Mouse (Mus musculus) heart, postnatal 14 days (tissue): ENCODE results near the gene Mfsd4b5. TPM values are rescaled to one million over a fixed set of nuclear protein-coding genes. Genes with fewer than 3 reads are reported as not detected.
"Not testable (repeated sequence)": the region's sequence is repeated elsewhere in the genome, so short reads cannot be mapped to it uniquely, and the experiment has no call there.

Experiments used
- DNase-seq, 2 experiments: peaks; one replicate each; pipeline ENCODE4 v3.0.0; 2021 to 2022
- intact Hi-C: fragments of 180-260 bp; cut with DNase I; formaldehyde crosslinking; loops from one replicate; pipeline ENCODE4 v1.15.1; 2025
- long read RNA-seq, 2 experiments: library from polyadenylated mRNA; stranded (forward); transcript quantifications; one replicate each; pipeline ENCODE4 v2.0.0; 2021
- total RNA-seq, 2 experiments: library from RNA; stranded (reverse); gene quantifications; 2 replicates each; pipeline ENCODE4 v1.2.3; 2021

Gene Mfsd4b5
- total RNA-seq, result under 1 TPM; 0.24 to 0.86 TPM
- long read RNA-seq, experiment 1, result 0 reads
- long read RNA-seq, experiment 2, result 0 reads

DNA sequence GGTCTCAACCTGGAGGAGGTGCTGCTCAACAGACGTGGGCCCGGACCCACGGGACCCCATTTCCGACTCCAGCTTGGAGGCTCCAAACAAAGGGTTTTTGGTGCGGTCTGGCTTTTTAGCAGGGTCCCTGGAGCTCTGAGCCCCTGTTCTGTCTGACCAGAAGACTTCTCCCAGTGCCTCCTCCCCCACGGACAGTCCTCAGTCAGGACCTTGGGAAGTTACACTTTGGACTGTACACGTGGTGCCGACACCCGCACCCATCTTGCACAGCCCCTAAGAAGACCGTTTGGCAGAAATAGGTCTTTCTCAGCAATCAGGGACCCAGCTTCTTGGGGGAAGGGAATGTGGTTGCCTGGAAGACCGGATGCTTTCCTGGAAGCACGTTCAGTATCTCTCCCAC, at the start of gene Mfsd4b5:
Gene Mfsd4b5 (minus strand): TSS at position 181 of the 400 bp plus-strand sequence.
- intact Hi-C loops, result no loop called here

DNA sequence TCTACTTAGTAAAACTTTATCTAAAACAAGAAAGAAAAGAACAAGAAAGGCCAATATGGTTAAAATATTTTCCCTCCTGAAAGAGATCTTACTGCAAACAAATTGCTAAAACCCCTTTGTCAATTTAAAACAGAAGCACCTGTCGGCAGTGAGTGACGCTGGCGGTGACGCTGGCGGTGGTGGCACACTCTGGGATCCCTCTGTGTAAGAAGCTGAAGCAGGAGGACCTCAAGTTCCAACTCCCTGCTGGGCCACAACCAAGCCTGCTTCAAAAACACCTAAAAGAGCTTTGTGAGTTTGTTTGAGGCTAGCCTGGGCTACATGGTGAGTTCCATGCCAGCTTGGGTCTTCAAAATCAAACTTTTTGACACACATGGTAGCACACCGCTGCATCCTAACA, 48.5 kb upstream of the Mfsd4b5 start:
- no peak for DNase-seq
- intact Hi-C loops, result no loop called here

More for the DNA sequence above, at the start of gene Mfsd4b5:
- DNase-seq, result no peak

- DNase-seq, result no peak
Measured at GRCm38 (mm10) chr10:40032897-40033296, 46.5 kb upstream of the Mfsd4b5 start.

DNA sequence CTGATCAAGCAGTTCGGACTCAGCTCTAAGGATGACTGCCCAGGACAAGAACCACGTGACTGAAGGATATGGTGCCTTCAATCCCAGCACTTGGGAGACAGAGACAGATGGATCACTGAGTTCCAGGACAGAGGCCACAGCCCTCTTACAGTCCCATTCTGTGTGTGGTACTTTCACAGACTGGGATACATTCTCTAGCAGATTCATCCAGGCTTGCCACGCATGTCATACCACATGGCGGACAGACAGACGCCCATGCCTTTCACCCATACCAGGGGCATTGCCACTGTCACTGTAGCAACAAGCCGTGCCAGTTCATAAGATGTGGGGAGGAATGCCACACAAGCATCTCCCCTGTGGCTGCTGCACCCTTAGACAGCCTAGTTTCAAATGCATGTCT, 44.3 kb upstream of the Mfsd4b5 start:
- DNase-seq, result no peak
- intact Hi-C loops, result no loop called here

More at GRCm38 (mm10) chr10:40032897-40033296, 46.5 kb upstream of the Mfsd4b5 start:
- intact Hi-C loops, result no loop called here

- DNase-seq, result peak; percentile 13 to 40
- intact Hi-C loops, result no loop called here
Measured at GRCm38 (mm10) chr10:40029610-40030009, 43.2 kb upstream of the Mfsd4b5 start.

GRCm38 (mm10) chr10:40028091-40028490, 41.6 kb upstream of the Mfsd4b5 start:
- DNase-seq, result no peak
- intact Hi-C loops, result no loop called here

GRCm38 (mm10) chr10:40026546-40026945, 40.1 kb upstream of the Mfsd4b5 start:
- intact Hi-C loops, result no loop called here
- DNase-seq, result no peak

DNA sequence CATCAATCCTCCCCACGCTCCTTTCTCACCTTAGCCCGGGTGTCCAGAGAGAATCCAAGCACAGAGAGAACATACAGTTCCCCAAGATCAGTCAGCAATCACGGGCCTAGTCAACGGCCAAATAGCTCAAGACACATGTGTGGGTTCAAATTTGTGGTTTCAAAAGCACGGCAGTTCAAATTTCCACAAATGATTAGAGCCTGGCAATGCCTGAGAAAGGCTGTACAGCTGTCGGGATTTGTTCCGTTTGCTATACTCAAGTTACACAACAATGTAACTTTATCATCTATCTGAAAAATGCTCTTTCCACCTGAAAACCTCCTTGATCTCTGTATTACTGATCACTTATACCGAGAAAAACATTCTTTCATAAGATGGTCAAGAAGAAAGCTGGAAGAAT, 39.1 kb upstream of the Mfsd4b5 start:
- no peak for DNase-seq

DNA sequence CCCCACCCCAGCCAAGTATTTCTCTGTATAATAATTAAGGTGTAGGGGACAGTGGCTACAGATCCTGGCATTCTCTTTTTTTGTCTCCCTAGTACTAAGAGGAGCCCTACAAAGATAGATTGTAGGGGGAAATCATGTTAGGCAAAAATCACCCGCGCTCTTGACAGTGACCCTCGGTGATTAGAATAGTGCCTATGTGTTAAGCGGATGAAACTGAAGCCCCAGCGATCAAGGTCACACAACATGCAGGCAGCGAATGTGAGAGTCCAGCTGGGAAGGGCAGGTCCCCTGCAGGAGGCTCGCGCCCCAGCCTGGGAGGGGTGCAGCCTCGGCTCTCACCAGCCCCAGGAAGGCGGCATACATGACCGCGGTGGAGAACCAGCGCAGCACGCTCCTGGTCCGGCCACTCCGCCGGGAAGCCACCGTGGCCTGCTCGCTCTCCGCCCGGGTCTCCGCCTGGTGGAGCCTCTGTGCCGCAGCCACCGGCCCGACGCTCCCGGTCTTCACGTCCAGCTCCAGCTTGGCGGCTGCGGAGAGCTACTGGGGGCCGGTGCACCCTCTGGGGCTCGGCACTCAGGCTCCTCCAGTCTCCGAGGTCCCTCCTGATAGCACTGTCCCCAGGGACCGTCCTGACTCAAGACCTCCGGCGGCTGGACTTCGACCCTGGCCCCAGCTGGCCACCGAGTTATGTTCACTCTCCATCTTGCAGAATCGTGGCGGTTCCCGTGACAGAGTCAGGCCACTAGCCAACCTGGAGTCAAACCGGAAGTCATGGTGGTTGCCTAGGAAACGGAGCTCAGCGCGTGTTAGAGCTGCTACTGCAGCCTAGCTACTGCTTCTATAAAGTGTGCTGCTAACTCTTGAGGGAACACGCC, 38.3 kb upstream of the Mfsd4b5 start, which contains the start of gene Mfsd4b1:
Gene Mfsd4b1 (minus strand): TSS at position 715 of the 875 bp plus-strand sequence.
- peak; percentile 75 to 88 for DNase-seq
- intact Hi-C loops, result no loop called here

More for the DNA sequence above, 39.1 kb upstream of the Mfsd4b5 start:
- intact Hi-C loops, result no loop called here

DNA sequence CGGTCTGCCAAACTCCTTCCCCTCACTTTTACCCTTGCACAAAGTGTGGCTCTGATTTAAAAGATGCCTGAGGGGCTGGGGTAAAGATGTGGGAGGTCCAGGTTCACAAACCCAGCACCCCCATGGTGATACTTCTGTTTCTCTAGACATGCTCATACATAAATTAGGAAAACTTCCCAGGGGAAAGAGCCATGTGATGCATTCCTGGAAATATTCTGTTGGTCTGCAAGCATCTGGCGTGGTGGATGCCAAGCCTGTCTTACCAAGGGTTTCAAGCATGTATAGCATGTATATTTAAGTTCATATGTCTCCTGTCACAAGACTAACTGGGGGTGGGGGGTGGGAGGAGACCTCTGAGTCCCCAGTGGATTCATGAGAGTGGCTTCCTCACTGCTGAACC, 34.0 kb upstream of the Mfsd4b5 start:
- DNase-seq, result no peak
- intact Hi-C loops, result no loop called here

DNA sequence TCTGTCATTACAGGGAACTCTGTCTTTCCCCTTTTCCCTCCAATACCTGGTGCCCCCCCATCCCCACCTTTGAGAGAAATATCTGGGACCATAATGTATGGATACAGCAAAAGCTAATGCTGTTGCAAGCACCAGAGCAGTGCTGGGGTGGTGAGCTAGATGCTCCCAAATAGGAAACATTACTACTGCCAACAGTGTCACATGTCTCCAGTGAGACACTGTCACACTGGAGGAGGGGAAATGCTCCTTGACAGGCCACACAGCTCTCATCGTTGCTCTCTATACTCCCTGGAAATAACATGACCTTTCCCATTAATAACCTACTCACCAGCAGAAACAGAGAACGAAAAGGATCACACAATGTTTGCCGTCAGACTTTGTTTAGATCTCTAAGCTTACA, 33.0 kb upstream of the Mfsd4b5 start:
- intact Hi-C loops, result no loop called here
- DNase-seq, result no peak

DNA sequence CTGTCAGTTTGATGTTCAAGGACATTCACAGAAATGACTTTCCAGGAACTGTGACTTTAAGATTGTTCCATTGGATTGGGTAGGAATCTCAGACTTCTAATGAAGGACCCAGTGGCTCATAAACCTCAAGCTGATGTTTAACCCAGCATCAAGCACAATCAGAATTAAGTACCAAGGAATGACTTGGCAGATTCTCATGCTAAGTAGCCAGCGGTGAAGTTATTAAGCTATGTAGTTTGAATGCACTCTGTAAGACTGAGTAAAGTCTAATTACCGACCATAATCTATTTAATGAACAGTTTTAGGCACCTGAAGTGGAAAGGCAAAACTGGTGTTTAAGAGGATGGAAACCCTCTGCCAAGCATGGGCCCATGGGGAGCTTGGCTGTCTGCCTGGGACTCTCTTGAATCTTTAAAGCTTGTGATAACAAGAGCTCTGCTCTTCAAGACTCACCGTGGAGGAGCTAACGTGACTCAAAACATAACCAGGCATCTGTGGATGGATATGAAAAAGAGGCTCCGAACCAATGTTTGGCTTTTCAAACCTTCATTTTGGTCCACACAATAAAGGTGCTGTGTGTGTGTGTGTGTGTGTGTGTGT, 31.9 kb upstream of the Mfsd4b5 start:
- DNase-seq, result peak; percentile 32 to 33
- intact Hi-C loops, result no loop called here

GRCm38 (mm10) chr10:40009591-40009990, 23.1 kb upstream of the Mfsd4b5 start:
- DNase-seq, result no peak

GRCm38 (mm10) chr10:40008847-40009246, 22.4 kb upstream of the Mfsd4b5 start:
- intact Hi-C loops, DNase-seq: not testable (repeated sequence)

More at GRCm38 (mm10) chr10:40009591-40009990, 23.1 kb upstream of the Mfsd4b5 start:
- intact Hi-C loops, result no loop called here

DNA sequence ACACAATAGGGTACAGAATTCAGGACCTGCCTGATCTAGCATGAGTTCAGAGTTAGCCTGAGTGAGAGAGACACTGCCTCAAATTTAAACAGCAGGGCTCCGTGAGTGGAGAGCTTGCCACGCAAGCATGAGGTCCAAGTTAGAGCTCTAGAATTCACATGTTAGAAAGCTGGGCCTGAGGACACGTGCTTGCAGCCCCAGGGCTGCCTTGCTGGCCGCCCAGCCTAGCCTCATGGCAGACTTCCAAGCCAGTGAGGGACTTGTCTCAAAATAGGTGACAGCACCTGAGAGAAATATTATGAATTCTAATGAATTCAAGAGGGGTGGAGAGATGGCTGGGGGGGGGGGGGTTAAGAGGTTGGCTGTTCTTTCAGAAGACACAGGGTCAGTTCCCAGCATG, 21.5 kb upstream of the Mfsd4b5 start:
- intact Hi-C loops, result no loop called here
- DNase-seq, result no peak

DNA sequence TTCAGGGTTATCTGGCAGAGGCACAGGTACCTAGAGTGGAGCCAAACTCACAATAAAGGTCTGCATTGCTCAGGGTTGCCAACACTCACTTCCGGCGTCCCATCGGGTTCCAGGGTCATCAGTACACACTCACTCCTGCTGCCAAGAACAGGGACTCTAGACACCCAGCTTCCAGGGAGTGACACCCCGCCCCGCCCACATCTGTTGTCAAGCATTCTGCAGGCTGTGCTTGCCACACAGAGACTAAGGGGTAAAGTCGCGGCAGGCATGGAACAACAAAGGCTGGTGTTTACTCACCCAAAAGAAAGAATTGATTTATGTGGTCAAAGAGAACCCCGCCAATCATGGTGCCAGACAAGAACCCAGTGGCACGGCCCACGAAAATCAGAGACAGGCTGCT, 20.5 kb upstream of the Mfsd4b5 start:
- intact Hi-C loops, result no loop called here
- DNase-seq, result peak in 1 of 2 experiments; percentile 15

DNA sequence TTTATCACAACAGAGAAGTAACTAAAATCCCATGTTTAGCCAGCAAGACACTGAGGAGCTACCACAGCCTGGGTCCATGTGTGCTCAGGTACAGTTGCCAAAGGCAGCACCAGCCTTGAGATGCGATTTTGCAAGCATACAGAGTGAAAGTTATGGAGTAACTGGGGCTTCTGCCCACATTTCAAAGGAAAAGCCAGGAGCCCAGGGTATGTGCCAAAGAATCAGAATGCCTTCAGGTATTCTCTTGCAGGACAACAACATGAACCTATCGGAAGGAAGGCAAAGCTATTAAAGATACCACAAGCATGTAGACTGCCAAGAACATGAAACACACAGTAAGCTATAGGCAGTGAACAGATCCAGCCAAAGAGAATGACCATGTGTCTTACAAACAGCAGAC, 14.3 kb upstream of the Mfsd4b5 start:
- intact Hi-C loops, result no loop called here
- DNase-seq, result no peak

DNA sequence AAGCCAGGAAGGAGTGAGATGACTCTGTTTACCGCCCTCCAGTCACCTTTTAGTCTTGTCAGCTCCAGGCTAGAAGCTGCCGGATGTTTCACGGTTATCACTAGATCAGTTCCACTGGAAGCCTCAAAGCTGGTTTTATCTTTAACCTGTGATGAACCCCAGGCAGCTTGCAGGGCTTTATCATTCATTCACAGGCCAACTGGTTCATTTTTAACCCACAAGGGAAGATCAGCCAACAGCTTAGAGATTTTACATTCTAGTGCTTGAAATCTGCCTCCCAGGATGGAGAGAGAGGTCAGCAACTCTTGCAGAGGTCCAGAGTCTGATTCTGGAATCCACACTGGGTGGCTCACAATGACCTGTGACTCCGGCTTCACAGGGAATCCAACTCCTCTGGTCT, 4.7 kb upstream of the Mfsd4b5 start:
- DNase-seq, result no peak
- intact Hi-C loops, result no loop called here

- intact Hi-C loops, result no loop called here
- no peak for DNase-seq
Measured at GRCm38 (mm10) chr10:39982604-39983003, 3.8 kb downstream of the Mfsd4b5 start.

GRCm38 (mm10) chr10:39978231-39978630, 8.2 kb downstream of the Mfsd4b5 start:
- intact Hi-C loops, result no loop called here

GRCm38 (mm10) chr10:39977346-39977745, 9.1 kb downstream of the Mfsd4b5 start:
- intact Hi-C loops, result no loop called here
- no peak for DNase-seq

More at GRCm38 (mm10) chr10:39978231-39978630, 8.2 kb downstream of the Mfsd4b5 start:
- DNase-seq, result no peak

DNA sequence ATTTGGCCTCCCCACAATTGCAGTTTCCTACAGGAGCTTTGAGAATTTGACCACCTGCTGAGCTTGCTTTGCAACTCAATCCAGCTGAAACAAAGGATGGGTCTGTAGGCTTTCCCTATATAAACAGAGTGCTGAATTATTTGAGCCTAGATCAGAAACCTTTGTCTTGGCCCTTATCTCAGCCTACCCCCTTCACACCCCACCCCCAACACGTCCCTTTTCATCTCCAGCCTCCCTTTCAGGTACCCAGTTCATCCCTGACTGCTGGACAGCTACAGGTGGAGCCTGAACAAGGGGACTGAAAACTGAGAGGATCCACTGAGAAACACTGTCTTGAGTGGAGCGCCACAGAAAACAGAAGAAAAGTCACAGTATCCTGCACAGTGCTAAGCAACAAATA, 10.7 kb downstream of the Mfsd4b5 start:
- intact Hi-C loops, result no loop called here
- DNase-seq, result no peak
